Mouse (Mus musculus) midbrain, postnatal 0 days (tissue): Measurements from ENCODE around the gene Rgs3. TPM values are rescaled to one million over a fixed set of nuclear protein-coding genes. Genes with fewer than 3 reads are reported as not detected.

ENCODE experiments used
- ATAC-seq: fragments of 200-750 bp; cut with Nextera tagmentation; 2 replicates; pipeline ENCODE4 v1.8.0; 2017; ENCODE audit warnings: moderate number of reproducible peaks, mild to moderate bottlenecking, moderate TSS enrichment, moderate library complexity; ENCODE audit not compliant: low FRiP score
- DNase-seq: peaks from one replicate; pipeline ENCODE4 v3.0.0-alpha.2; 2015; ENCODE audit warnings: low spot score
- H3K27ac ChIP-seq: fragments of 300-500 bp; sonication (generic); 2 replicates; pipeline ENCODE4 v1.5.1; 2014; ENCODE audit warnings: low read depth, mild to moderate bottlenecking, low read length, mixed read lengths
- H3K27me3 ChIP-seq: fragments of 300-500 bp; sonication (generic); 2 replicates; pipeline ENCODE4 v1.6.1; 2014; ENCODE audit warnings: low read length, control low read depth, mixed read lengths; ENCODE audit not compliant: insufficient read depth
- H3K36me3 ChIP-seq: fragments of 300-500 bp; sonication (generic); 2 replicates; pipeline ENCODE4 v1.6.1; 2014; ENCODE audit warnings: low read length, control low read depth, mixed read lengths; ENCODE audit not compliant: insufficient read depth
- H3K4me1 ChIP-seq: fragments of 300-500 bp; sonication (generic); 2 replicates; pipeline ENCODE4 v1.6.1; 2014; ENCODE audit warnings: mild to moderate bottlenecking, control low read depth, antibody characterized with exemption, low read length, mixed read lengths; ENCODE audit not compliant: insufficient read depth
- H3K4me2 ChIP-seq: fragments of 300-500 bp; sonication (generic); 2 replicates; pipeline ENCODE4 v1.6.1; 2014; ENCODE audit warnings: low read depth, mild to moderate bottlenecking, low read length, mixed read lengths; ENCODE audit not compliant: poor library complexity, severe bottlenecking
- H3K4me3 ChIP-seq: fragments of 300-500 bp; sonication (generic); 2 replicates; pipeline ENCODE4 v1.5.1; 2014; ENCODE audit warnings: low read depth, mild to moderate bottlenecking, low read length, moderate library complexity
- H3K9ac ChIP-seq: fragments of 300-500 bp; sonication (generic); replicated peaks from 2 replicates; pipeline ENCODE4 v1.6.1; 2014; ENCODE audit warnings: mild to moderate bottlenecking, low read length, moderate library complexity, mixed read lengths; ENCODE audit not compliant: poor library complexity, severe bottlenecking
- H3K9me3 ChIP-seq: fragments of 300-500 bp; sonication (generic); 2 replicates; pipeline ENCODE4 v1.6.1; 2016; ENCODE audit warnings: low read length, control low read depth
- CTCF ChIP-seq: IDR thresholded peaks from 2 replicates; pipeline ENCODE4 v1.5.1; 2016; ENCODE audit warnings: antibody characterized with exemption, mild to moderate bottlenecking
- WGBS: fragments of 180-500 bp; shearing (Covaris S2); extraction: QIAGEN DNeasy Blood & Tissue Kit; methylation state at CpG from one replicate; pipeline ENCODE4 v1.1.7; 2014; 5-methylcytosine and 5-hydroxymethylcytosine counted together
- polyA plus RNA-seq: library from polyadenylated mRNA; unstranded; fragments of >200 nt; fragmentation: Nextera tagmentation; extraction: Ambion mirVana; gene quantifications from 2 replicates; pipeline ENCODE4 v1.2.1, GENCODE M21; 2015
- total RNA-seq: library from RNA; depleted of rRNA; stranded (reverse); fragments of >200 nt; gene quantifications from 2 replicates; pipeline ENCODE4 v1.2.3, GENCODE M21; 2014

The Rgs3 gene
- total and polyA plus RNA-seq, 2 experiments from 2014 or later = 55.6 to 89.4 TPM

- WGBS = 77% methylated on average over 11 of the region's 11 CpGs
- H3K4me1 ChIP-seq = 0 out of 2 replicates have a peak, but pooled peaks cover 4% of the 10 kb centered on the region
- no peaks in the 10 kb centered on the region for H3K36me3 ChIP-seq
- H3K9me3 ChIP-seq = no peaks in the 10 kb centered on the region
- no peak overlapping the region for H3K4me3 ChIP-seq
- H3K4me2 ChIP-seq = no peak overlapping the region
- no peak for TF ChIP-seq CTCF
- ATAC-seq (no peak), DNase-seq (peak; percentile 62)
- H3K27me3 ChIP-seq = no peaks in the 10 kb centered on the region
- H3K9ac ChIP-seq = no peak overlapping the region
- H3K27ac ChIP-seq = no peak overlapping the region
These were observed 84.6 kb downstream of the Rgs3 start for GRCm38 (mm10) chr4:62644031-62644793.

- Histone ChIP-seq H3K4me1 (0 out of 2 replicates have a peak, but pooled peaks cover 4% of the 10 kb centered on the region), H3K9me3 (no peaks in the 10 kb centered on the region), H3K36me3 (no peaks in the 10 kb centered on the region), H3K27ac (no peak overlapping the region), H3K4me3 (no peak overlapping the region), H3K9ac (no peak overlapping the region), H3K27me3 (no peaks in the 10 kb centered on the region), H3K4me2 (no peak overlapping the region)
- DNase-seq (no peak), ATAC-seq (no peak)
- TF ChIP-seq CTCF = no peak
- WGBS = 80% methylated on average over 9 of the region's 9 CpGs
These were observed 87.1 kb downstream of the Rgs3 start for GRCm38 (mm10) chr4:62646556-62647248.

DNA sequence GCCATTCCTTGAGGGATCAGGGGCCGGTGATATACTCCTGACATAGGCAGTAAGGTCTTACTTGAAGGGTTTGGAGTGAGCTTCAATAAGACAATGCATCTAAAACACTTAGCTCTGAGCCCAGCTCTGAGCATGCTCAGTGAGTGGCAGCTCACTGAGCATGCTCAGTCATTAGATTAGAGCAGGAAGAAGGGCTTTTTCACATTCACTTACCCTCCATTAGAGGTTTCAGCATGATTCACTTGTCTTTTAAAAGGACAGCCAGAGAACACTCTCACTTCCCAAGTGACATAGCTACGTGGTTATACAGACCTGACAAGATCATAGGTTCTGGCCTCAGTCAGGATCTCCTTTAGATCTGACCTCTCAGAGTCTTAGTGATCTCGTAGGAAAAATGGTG lies 89.2 kb downstream of the Rgs3 start:
- Histone ChIP-seq H3K4me2 (no peak overlapping the region), H3K9ac (no peak overlapping the region), H3K4me1 (0 out of 2 replicates have a peak, but pooled peaks cover 4% of the 10 kb centered on the region), H3K27ac (no peak overlapping the region), H3K4me3 (no peak overlapping the region), H3K36me3 (no peaks in the 10 kb centered on the region), H3K9me3 (no peaks in the 10 kb centered on the region), H3K27me3 (no peaks in the 10 kb centered on the region)
- no peak for DNase-seq
- ATAC-seq = no peak
- 86% methylated on average over 3 of the region's 3 CpGs for WGBS
- no peak for TF ChIP-seq CTCF

GRCm38 (mm10) chr4:62649536-62650230 lies 90.0 kb downstream of the Rgs3 start:
- H3K9ac ChIP-seq = no peak overlapping the region
- H3K27ac ChIP-seq = no peak overlapping the region
- 83% methylated on average over 8 of the region's 8 CpGs for WGBS
- H3K27me3 ChIP-seq = no peaks in the 10 kb centered on the region
- TF ChIP-seq CTCF = no peak
- no peaks in the 10 kb centered on the region for H3K4me1 ChIP-seq
- no peaks in the 10 kb centered on the region for H3K9me3 ChIP-seq
- DNase-seq = no peak
- no peaks in the 10 kb centered on the region for H3K36me3 ChIP-seq
- ATAC-seq = no peak
- H3K4me2 ChIP-seq = no peak overlapping the region
- no peak overlapping the region for H3K4me3 ChIP-seq

- no peaks in the 10 kb centered on the region for H3K36me3 ChIP-seq
- H3K27ac ChIP-seq = no peak overlapping the region
- DNase-seq (no peak), ATAC-seq (no peak)
- no peaks in the 10 kb centered on the region for H3K4me1 ChIP-seq
- no peaks in the 10 kb centered on the region for H3K27me3 ChIP-seq
- TF ChIP-seq CTCF = no peak
- H3K4me2 ChIP-seq = no peak overlapping the region
- H3K9ac ChIP-seq = no peak overlapping the region
- H3K9me3 ChIP-seq = no peaks in the 10 kb centered on the region
- 64% methylated on average over 7 of the region's 7 CpGs for WGBS
- H3K4me3 ChIP-seq = no peak overlapping the region
These were observed 91.6 kb downstream of the Rgs3 start for GRCm38 (mm10) chr4:62651179-62651760.
